Mouse (Mus musculus) embryo, embryonic 9.5 days (tissue): ENCODE data around the gene Edrf1.

Source experiments
- DNase-seq: peaks from one replicate; pipeline ENCODE4 v3.0.0-alpha.2; 2017; ENCODE audit errors: extremely low spot score

The Edrf1 gene

GRCm38 (mm10) chr7:133637361-133638305 is at the start of gene Edrf1:
Gene Edrf1, plus strand, starts transcription at chr7:133637543.
- DNase-seq, result peak; percentile 99

GRCm38 (mm10) chr7:133591750-133592149 is 45.6 kb upstream of the Edrf1 start:
- no peak for DNase-seq

GRCm38 (mm10) chr7:133600558-133600957 is 36.8 kb upstream of the Edrf1 start:
- DNase-seq, result no peak

GRCm38 (mm10) chr7:133602058-133602457 is 35.3 kb upstream of the Edrf1 start, which contains the start of gene Tex36:
Gene Tex36, minus strand, starts transcription at chr7:133602158.
- DNase-seq, result no peak

GRCm38 (mm10) chr7:133603156-133603555 is 34.2 kb upstream of the Edrf1 start:
- DNase-seq, result no peak

- no peak for DNase-seq
These were observed 32.8 kb upstream of the Edrf1 start for GRCm38 (mm10) chr7:133604427-133605081.

GRCm38 (mm10) chr7:133607331-133607730 is 30.0 kb upstream of the Edrf1 start:
- no peak for DNase-seq

GRCm38 (mm10) chr7:133607883-133608575 is 29.3 kb upstream of the Edrf1 start:
- no peak for DNase-seq

GRCm38 (mm10) chr7:133608631-133609340 is 28.6 kb upstream of the Edrf1 start:
- DNase-seq, result no peak

GRCm38 (mm10) chr7:133609585-133609984 is 27.8 kb upstream of the Edrf1 start:
- DNase-seq, result no peak

GRCm38 (mm10) chr7:133612981-133613380 is 24.4 kb upstream of the Edrf1 start:
- DNase-seq, result no peak

- peak; percentile 10 for DNase-seq
These were observed 16.6 kb upstream of the Edrf1 start for GRCm38 (mm10) chr7:133620721-133621120.

- no peak for DNase-seq
These were observed 14.1 kb upstream of the Edrf1 start for GRCm38 (mm10) chr7:133623226-133623625.

GRCm38 (mm10) chr7:133627184-133627936 is 10.0 kb upstream of the Edrf1 start:
- no peak for DNase-seq

- no peak for DNase-seq
These were observed 6.5 kb upstream of the Edrf1 start for GRCm38 (mm10) chr7:133630821-133631220.

GRCm38 (mm10) chr7:133632476-133632875 is 4.9 kb upstream of the Edrf1 start:
- DNase-seq, result peak; percentile 52

- DNase-seq, result peak; percentile 28
These were observed 2.3 kb upstream of the Edrf1 start for GRCm38 (mm10) chr7:133634932-133635650.

- DNase-seq, result peak; percentile 87
These were observed 498 bp upstream of the Edrf1 start for GRCm38 (mm10) chr7:133636738-133637352.

- DNase-seq, result no peak
These were observed 963 bp downstream of the Edrf1 start for GRCm38 (mm10) chr7:133638306-133638705.

- DNase-seq, result no peak
These were observed 1.5 kb downstream of the Edrf1 start for GRCm38 (mm10) chr7:133638821-133639220.
